Mouse (Mus musculus): ENCODE results near the gene Slc25a41. TPM values are rescaled to one million over a fixed set of nuclear protein-coding genes. Genes with fewer than 3 reads are reported as not detected.
"Not testable (repeated sequence)": the region's sequence is repeated elsewhere in the genome, so short reads cannot be mapped to it uniquely, and the experiment has no call there.

Slc25a41 gene
- not detected for total RNA-seq (2021)
- long read RNA-seq, experiment 1, result 0 reads
- long read RNA-seq, experiment 2, result 0 reads

GRCm38 (mm10) chr17:57041554-57041953, at the start of gene Slc25a41:
Gene Slc25a41 (minus strand): TSS chr17:57041654.
- DNase-seq (ENCODE audit: low spot score), result no peak

- DNase-seq (ENCODE audit: low spot score), result peak; percentile 28
Observed at GRCm38 (mm10) chr17:57087049-57087832, 45.8 kb upstream of the Slc25a41 start, which contains the start of gene Tubb4a. Gene Tubb4a (minus strand): TSS chr17:57087782.

- no peak for DNase-seq (ENCODE audit: low spot score)
Observed at GRCm38 (mm10) chr17:57085970-57086757, 44.7 kb upstream of the Slc25a41 start.

- no peak for DNase-seq (ENCODE audit: low spot score)
Observed at GRCm38 (mm10) chr17:57082481-57082880, 41.0 kb upstream of the Slc25a41 start.

- DNase-seq (ENCODE audit: low spot score), result no peak
Observed at GRCm38 (mm10) chr17:57081234-57081842, 39.9 kb upstream of the Slc25a41 start.

GRCm38 (mm10) chr17:57079919-57080318, 38.5 kb upstream of the Slc25a41 start:
- DNase-seq (ENCODE audit: low spot score), result no peak

GRCm38 (mm10) chr17:57078336-57078735, 36.9 kb upstream of the Slc25a41 start, which contains the start of gene Dennd1c:
Gene Dennd1c (minus strand): TSS chr17:57078514.
- no peak for DNase-seq (ENCODE audit: low spot score)

- no peak for DNase-seq (ENCODE audit: low spot score)
Observed at GRCm38 (mm10) chr17:57076916-57077315, 35.5 kb upstream of the Slc25a41 start.

- no peak for DNase-seq (ENCODE audit: low spot score)
Observed at GRCm38 (mm10) chr17:57070699-57071098, 29.2 kb upstream of the Slc25a41 start.

GRCm38 (mm10) chr17:57070272-57070671, 28.8 kb upstream of the Slc25a41 start:
- DNase-seq (ENCODE audit: low spot score), result no peak

- DNase-seq (ENCODE audit: low spot score), result no peak
Observed at GRCm38 (mm10) chr17:57066908-57067307, 25.5 kb upstream of the Slc25a41 start.

- no peak for DNase-seq (ENCODE audit: low spot score)
Observed at GRCm38 (mm10) chr17:57063031-57063430, 21.6 kb upstream of the Slc25a41 start.

- no peak for DNase-seq (ENCODE audit: low spot score)
Observed at GRCm38 (mm10) chr17:57062548-57062947, 21.1 kb upstream of the Slc25a41 start.

GRCm38 (mm10) chr17:57062011-57062521, 20.6 kb upstream of the Slc25a41 start:
- DNase-seq (ENCODE audit: low spot score), result no peak

- DNase-seq (ENCODE audit: low spot score), result no peak
Observed at GRCm38 (mm10) chr17:57061069-57061468, 19.6 kb upstream of the Slc25a41 start.

- DNase-seq (ENCODE audit: low spot score), result peak; percentile 97
Observed at GRCm38 (mm10) chr17:57060231-57060801, 18.9 kb upstream of the Slc25a41 start.

- peak; percentile 52 for DNase-seq (ENCODE audit: low spot score)
Observed at GRCm38 (mm10) chr17:57059486-57059977, 18.1 kb upstream of the Slc25a41 start, which contains the start of gene Slc25a23. Gene Slc25a23 (minus strand): TSS chr17:57059863.

- DNase-seq (ENCODE audit: low spot score), result peak; percentile 41
Observed at GRCm38 (mm10) chr17:57058891-57059485, 17.5 kb upstream of the Slc25a41 start, which contains the start of gene Crb3. Gene Crb3 (plus strand): TSS chr17:57059105.

- DNase-seq (ENCODE audit: low spot score), result no peak
Observed at GRCm38 (mm10) chr17:57056246-57056645, 14.8 kb upstream of the Slc25a41 start.

- not testable (repeated sequence) for DNase-seq (ENCODE audit: low spot score)
Observed at GRCm38 (mm10) chr17:57051679-57052078, 10.2 kb upstream of the Slc25a41 start.
